Mouse (Mus musculus) heart, postnatal 14 days (tissue): Measurements from ENCODE around the gene Ltbp3. TPM values are rescaled to one million over a fixed set of nuclear protein-coding genes. Genes with fewer than 3 reads are reported as not detected.

ENCODE experiments used
- DNase-seq, 2 experiments: peaks; one replicate each; pipeline ENCODE4 v3.0.0; 2021 to 2022
- intact Hi-C: fragments of 180-260 bp; cut with DNase I; formaldehyde crosslinking; loops from one replicate; pipeline ENCODE4 v1.15.1; 2025
- long read RNA-seq, 2 experiments: library from polyadenylated mRNA; stranded (forward); transcript quantifications; one replicate each; pipeline ENCODE4 v2.0.0; 2021
- total RNA-seq, 2 experiments: library from RNA; stranded (reverse); gene quantifications; 2 replicates each; pipeline ENCODE4 v1.2.3; 2021

Gene Ltbp3
- total RNA-seq: 10 to 100 TPM; 47.2 to 55.5 TPM
- long read RNA-seq, experiment 1, partial matches to known transcripts: 6 of 11 reads
- long read RNA-seq, experiment 1, other reads (novel, unspliced or antisense): 5 of 11 reads
- long read RNA-seq, experiment 2, partial matches to known transcripts: 7 of 12 reads
- long read RNA-seq, experiment 2, other reads (novel, unspliced or antisense): 5 of 12 reads

DNA sequence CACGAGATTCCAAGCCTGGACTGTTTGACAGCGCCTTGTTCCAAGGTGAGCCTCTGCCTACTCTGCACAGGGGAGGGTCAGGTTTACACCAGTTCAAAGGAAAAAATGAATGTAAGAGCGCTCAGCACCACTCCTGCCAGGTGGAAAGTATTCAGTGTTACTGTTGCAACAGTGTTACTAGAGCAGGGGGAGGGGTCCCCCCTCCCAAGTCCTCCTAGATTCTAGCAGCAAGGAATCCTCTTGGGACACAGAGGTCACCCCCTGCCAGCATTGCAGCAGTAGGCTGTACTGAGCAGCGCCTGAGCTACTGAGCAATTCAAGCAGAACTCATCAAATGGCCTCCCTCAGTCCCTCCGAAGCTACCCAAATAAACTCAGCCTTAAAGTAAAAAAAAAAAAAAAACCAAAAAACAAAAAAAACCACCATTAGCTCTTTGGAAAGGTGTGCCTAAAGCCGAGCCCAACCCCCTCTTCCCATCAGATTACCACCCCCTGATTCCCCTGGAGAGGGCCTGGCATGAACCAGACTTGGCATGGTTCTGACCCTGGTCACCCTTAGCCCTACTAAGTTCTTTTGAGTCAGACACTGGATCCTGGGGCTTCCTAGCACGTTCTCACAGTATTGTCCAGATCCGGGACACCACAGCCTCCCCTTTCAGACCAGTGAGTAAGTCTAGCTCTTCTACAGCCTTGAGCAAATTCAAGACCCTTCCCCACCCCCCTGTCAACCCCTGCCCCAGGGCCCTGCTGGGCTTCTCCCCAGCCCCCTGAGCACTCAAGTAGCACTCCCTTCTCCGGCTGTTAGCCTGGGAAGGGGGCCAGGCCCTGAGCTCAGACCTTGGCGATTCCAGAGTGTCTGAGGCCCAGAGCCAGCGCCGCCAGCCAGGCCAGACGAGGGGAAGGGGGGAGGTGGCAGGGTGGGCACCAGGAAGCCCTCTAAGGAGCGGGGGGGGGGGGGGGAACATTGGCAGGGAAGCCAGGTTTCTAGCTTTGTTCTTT lies at the start of gene Ltbp3:
Gene Ltbp3 (plus strand): TSS at position 585 of the 998 bp plus-strand sequence.
- intact Hi-C loops: loop anchor here (5.0 kb wide), 1 partner anchor 37 kb away; no protein-coding TSS in a partner anchor

DNA sequence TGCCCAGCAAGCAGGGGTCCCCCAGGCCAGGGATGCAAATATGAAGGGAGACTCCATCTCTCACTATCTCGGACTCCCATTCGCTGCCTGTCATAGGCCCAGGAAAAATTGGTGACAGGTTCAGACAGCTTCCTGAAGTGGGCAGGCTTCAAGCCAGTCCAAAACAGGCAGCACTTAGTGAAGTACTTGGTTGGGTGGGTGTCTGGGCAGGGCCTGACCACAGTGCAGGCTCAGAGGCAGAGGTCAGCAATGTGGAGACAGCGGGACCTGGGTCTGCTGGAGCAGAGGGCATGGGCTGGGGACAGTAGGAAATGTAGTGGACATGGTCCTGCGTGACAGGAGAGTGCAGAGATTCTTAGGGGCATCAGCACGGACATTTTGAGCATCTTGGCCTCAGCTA lies 49.1 kb upstream of the Ltbp3 start:
- intact Hi-C loops: loop anchor here (2.0 kb wide), 1 partner anchor 35 kb away; the partner anchor contains the start of gene Ehbp1l1
- peak in 1 of 2 experiments; percentile 31 for DNase-seq

More for the DNA sequence above, at the start of gene Ltbp3:
- DNase-seq: peak; percentile 85 to 89

- intact Hi-C loops: no loop called here
- peak; percentile 77 to 81 for DNase-seq
Measured at GRCm38 (mm10) chr19:5692086-5692912, 48.4 kb upstream of the Ltbp3 start.

DNA sequence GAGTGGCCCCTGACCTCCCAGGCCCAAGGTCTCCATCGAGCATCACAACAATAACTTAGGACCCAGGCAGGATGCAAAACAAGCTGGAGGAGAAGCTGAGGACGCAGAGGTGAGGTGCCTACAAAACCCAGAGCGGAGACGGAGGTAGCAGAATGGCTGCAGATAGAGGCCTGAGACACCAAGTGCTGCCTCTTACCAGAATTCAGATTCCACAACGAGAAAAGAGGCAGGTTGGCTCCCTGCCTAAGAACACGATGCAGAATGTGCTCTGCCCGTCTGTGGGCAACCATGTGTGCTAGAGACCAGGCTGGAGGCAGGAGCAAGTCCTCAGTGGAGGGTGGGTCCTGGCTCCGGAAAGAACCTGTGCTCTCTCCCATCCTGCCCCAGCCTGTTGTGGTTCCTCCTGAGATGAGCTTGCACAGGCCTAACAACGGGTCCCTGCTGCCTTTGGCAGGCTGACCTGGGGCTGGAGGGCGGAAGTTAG lies 47.7 kb upstream of the Ltbp3 start:
- intact Hi-C loops: no loop called here
- peak in 1 of 2 experiments; percentile 28 for DNase-seq

GRCm38 (mm10) chr19:5693801-5694200 lies 46.9 kb upstream of the Ltbp3 start:
- no peak for DNase-seq
- intact Hi-C loops: no loop called here

DNA sequence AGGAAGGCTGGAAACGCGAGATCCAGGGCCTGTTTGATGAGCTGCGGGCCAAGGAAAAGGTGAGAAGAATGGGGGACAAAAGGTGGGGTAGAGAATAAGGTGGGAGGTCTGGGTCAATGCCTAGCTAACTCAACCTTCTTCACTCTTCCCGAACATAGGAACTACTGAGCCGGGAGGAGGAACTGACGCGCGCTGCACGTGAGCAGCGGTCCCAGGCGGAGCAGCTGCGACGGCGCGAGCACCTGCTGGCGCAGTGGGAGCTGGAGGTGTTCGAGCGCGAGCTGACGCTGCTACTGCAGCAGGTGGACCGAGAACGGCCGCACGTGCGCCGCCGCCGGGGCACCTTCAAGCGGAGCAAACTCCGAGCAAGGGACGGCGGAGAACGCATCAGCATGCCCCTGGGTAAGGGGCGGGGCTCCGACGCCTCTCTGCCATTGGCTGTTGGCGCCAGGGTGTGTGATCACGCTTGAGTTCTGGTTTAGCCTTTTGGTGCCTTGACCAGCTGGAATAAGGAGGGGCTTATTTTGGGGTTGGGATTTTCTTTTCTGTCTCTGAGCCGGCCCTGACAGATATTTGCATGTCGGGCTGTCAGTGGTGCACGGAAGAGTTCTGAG lies 44.7 kb upstream of the Ltbp3 start:
- intact Hi-C loops: no loop called here
- DNase-seq: no peak

GRCm38 (mm10) chr19:5704163-5704800 lies 36.4 kb upstream of the Ltbp3 start, which contains the start of gene Kcnk7:
Gene Kcnk7 (plus strand): TSS chr19:5704367.
- intact Hi-C loops: no loop called here
- no peak for DNase-seq

DNA sequence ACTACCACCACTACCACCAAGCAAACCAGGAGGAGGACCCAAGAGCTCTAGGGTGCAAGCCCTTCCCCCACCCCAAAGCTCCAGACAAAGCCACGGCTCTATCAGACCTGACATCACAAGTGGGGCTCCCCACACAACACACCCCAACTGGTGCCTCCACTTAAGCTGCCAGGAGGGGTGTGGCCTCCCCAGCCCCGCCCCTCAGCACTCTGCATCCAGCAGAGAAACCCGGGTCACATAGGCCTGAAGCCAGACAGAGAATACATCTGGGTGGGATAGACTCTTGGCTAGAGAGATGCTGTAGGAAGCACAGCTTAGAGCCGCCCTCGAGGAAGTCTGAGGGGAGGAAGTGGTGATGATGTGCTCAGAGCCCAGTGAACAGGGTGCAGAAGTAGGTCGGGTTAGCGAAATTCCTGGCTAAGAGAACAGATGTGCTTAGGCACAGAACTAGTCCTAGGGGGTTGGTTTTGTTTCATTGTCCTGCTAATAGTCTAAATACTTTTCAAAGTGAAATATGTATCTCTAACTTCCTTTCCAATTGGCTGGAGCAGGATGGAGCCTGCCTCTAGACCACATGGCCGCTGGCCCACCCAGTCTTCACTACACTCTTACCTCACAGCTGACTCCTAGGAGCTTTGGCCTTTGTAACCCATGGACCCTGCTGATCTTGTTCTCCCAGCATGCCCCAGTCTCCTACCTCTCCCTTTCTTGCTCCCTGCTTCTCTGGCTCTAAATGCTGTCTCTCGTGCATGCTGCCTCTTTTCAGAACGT lies 35.7 kb upstream of the Ltbp3 start:
- intact Hi-C loops: no loop called here
- DNase-seq: peak in 1 of 2 experiments; percentile 64

- intact Hi-C loops: loop anchor here (2.0 kb wide), 1 partner anchor 15 kb away; no protein-coding TSS in a partner anchor
- DNase-seq: no peak
Measured at GRCm38 (mm10) chr19:5710068-5710467, 30.6 kb upstream of the Ltbp3 start.

DNA sequence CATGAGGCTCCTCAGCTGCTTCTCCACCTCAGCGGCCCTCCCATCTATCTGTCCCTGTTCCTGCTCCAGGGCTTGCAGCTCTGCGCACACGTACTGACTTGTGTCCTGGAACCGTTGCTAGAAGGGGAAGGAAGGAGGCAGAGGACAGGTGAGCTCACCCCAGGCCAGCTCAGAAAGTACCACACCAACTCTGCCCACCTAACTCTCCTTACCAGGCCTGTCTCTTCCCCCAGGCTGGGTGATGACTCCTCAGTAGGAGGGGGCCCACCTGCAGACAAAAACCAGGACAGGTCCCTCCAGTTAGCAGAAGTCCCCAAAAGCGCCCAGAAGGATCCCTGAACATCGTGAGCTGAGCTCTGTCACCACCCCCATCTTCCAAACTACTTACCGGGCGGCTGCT lies 30.1 kb upstream of the Ltbp3 start:
- no peak for DNase-seq
- intact Hi-C loops: loop anchor here (2.0 kb wide), 1 partner anchor 14 kb away; no protein-coding TSS in a partner anchor

DNA sequence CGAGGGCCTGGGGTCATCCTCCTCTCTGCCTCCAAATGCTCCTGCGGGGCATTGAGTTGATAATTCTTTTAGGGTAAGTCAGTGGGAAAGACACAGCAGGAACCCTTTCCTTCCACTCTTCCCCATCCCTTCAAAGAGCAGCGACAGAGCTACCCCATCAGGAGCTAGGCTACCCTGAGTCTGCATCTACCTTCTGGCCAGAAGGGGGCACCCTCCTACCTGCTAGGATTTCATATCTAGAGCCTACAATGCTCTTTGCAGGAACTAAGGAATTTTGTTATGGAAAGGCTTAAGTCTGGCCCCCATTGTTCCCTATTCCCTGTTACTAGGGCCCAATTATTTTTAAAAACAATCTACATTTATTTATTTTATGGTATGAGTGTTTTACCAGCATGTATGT lies 29.5 kb upstream of the Ltbp3 start:
- intact Hi-C loops: loop anchor here (2.0 kb wide), 1 partner anchor 14 kb away; no protein-coding TSS in a partner anchor
- DNase-seq: peak; percentile 73 to 85

- intact Hi-C loops: loop anchor here (2.0 kb wide), 2 partner anchors 13 to 69 kb away; no protein-coding TSS in a partner anchor
- no peak for DNase-seq
Measured at GRCm38 (mm10) chr19:5711907-5712460, 28.7 kb upstream of the Ltbp3 start.

DNA sequence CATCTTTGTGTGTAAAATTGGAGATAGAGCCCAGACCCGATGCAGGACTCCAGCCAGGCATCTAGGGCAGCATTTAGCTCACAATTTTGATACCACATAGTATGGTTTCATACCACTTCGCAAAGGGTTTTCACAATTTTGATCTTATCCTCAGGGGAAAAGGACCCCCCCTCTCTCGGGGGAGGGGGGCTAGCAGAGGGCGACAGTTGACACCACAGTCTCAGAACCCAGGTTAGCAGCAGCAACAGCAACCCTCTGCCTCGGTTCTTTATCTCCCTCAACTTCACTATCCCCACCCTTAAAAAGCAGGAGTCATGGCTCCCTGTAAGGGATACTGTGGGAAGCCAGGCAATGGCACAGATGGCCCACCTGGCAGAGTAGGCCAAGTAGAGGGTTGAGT lies 27.4 kb upstream of the Ltbp3 start:
- no peak for DNase-seq
- intact Hi-C loops: loop anchor here (2.0 kb wide), 1 partner anchor 68 kb away; no protein-coding TSS in a partner anchor

GRCm38 (mm10) chr19:5713730-5714129 lies 27.0 kb upstream of the Ltbp3 start:
- peak; percentile 75 to 83 for DNase-seq
- intact Hi-C loops: loop anchor here (2.0 kb wide), 1 partner anchor 67 kb away; no protein-coding TSS in a partner anchor

GRCm38 (mm10) chr19:5715793-5716688 lies 24.7 kb upstream of the Ltbp3 start:
- DNase-seq: no peak
- intact Hi-C loops: no loop called here

- no peak for DNase-seq
- intact Hi-C loops: no loop called here
Measured at GRCm38 (mm10) chr19:5716955-5717354, 23.7 kb upstream of the Ltbp3 start.

GRCm38 (mm10) chr19:5721233-5721632 lies 19.5 kb upstream of the Ltbp3 start:
- DNase-seq: no peak
- intact Hi-C loops: no loop called here
